In the genomic region with DNA sequence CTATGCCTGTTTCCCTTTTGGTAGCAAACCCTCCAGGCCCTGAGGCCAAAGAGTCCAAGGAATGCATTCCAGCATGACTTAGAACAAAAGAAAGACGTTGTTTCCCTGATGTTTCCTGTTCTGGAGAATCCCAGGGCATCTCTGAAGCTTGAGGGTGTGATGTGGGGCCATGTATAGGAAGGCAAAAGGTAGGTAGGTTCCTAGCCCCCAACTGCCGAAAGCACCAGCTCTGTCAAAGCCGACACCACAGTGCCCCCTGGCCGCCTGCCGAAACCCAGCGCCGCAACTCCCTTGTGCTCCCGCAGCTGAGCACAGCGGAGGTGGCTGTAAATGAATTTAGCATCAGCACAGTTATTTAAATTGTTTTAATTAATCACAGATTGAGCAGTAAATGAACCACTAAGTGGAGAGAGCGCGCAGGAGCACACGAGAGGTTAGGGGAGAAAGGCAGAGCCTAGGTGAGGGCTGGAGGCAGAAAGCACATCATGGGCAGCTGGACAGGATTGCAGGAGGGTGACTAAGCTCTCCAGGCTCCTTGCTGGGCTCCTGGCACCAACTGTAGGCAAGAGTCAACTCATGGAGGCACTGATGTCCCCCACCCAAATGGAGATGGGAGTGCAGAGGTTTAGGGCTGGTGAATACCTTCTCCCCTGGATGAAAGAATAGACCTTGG, we compare ENCODE assay signal across 10 mouse cellular contexts. TPM values are rescaled to one million over a fixed set of nuclear protein-coding genes. Genes with fewer than 3 reads are reported as not detected.
A peak's percentile ranks its signal among the peaks of the same experiment; 100 is the strongest.
DNase-seq lines count a peak whose midpoint lies in the region; ATAC-seq and TF ChIP-seq lines count a peak whose summit lies in the region.
"Had no signal": no experiment of that assay in that cellular context is flagged by ENCODE, and none has a peak within 500 bp of the region (broad histone marks: within the 10 kb centered on the region; RNA-seq: fewer than 3 reads in every experiment).

No protein-coding gene starts in this region.

- DNase-seq in cerebellum, postnatal 14 days: peak; percentile 29 to 41
- no peak for DNase-seq in cerebellum, adult 2 months
- DNase-seq in testis, postnatal 10 days (ENCODE audit: low spot score): peak; percentile 45
- DNase-seq in testis, postnatal 14 days (ENCODE audit: low spot score): no peak
- peak; percentile 46 for DNase-seq in limb, embryonic 11.5 days (ENCODE audit: low spot score)
- DNase-seq in ovary, postnatal 10 days (ENCODE audit: low spot score): no peak
- DNase-seq: spleen, adult 18-20 months had no signal

- WGBS in cerebellum, adult 2 months: 28% methylated on average over 12 of the region's 12 CpGs
- 16% methylated on average over 12 of the region's 12 CpGs for WGBS in limb, embryonic 11.5 days

- TF ChIP-seq POLR2A in cerebellum, adult 2 months (IDR thresholded peaks at IDR 0.05; ENCODE audit: borderline replicate concordance, insufficient read depth, low read length): no peak

- no peak for ATAC-seq in limb, embryonic 11.5 days (ENCODE audit: insufficient number of reproducible peaks, low FRiP score, low TSS enrichment, low read depth)
- ATAC-seq in megakaryocyte, adult 5-6 weeks (ENCODE audit: poor library complexity, severe bottlenecking): no peak
- ATAC-seq in frontal cortex, adult (ENCODE audit: low TSS enrichment): no peak

- no peak overlapping the region for H3K4me2 ChIP-seq in limb, embryonic 11.5 days (ENCODE audit: low read depth, severe bottlenecking)

- H3K4me1 ChIP-seq in cerebellum, adult 2 months (ENCODE audit: control insufficient read depth, insufficient read depth, low read length): no peaks in the 10 kb centered on the region
- no peaks in the 10 kb centered on the region for H3K4me1 ChIP-seq in limb, embryonic 11.5 days (ENCODE audit: control insufficient read depth, insufficient read depth, low read length)

- TF ChIP-seq CTCF in cerebellum, adult 2 months (IDR thresholded peaks at IDR 0.05; ENCODE audit: borderline replicate concordance, insufficient read depth, low read depth, low read length): no peak

- no peaks in the 10 kb centered on the region for H3K9me3 ChIP-seq in limb, embryonic 11.5 days (ENCODE audit: control insufficient read depth, low read length)

- no peak overlapping the region for H3K27ac ChIP-seq in cerebellum, adult 2 months (ENCODE audit: insufficient read depth, low read length)
- no peak overlapping the region for H3K27ac ChIP-seq in limb, embryonic 11.5 days (replicated peaks; ENCODE audit: low read depth, low read length)

- H3K36me3 ChIP-seq in limb, embryonic 11.5 days (ENCODE audit: control insufficient read depth, insufficient read depth, low read length): no peaks in the 10 kb centered on the region

- no peaks in the 10 kb centered on the region for H3K27me3 ChIP-seq in cerebellum, adult 2 months (ENCODE audit: control insufficient read depth, insufficient read depth, low read length)
- H3K27me3 ChIP-seq in limb, embryonic 11.5 days (ENCODE audit: control insufficient read depth, insufficient read depth, low read length): no peaks in the 10 kb centered on the region

- H3K9ac ChIP-seq in limb, embryonic 11.5 days (ENCODE audit: low read length): no peak overlapping the region

- H3K4me3 ChIP-seq in cerebellum, adult 2 months (replicated peaks; ENCODE audit: insufficient read depth, low read depth, low read length): no peak overlapping the region
- no peak overlapping the region for H3K4me3 ChIP-seq in limb, embryonic 11.5 days (ENCODE audit: low read depth, low read length)

RNA-seq across cellular contexts. Expression of gene Isx, which starts 25.5 kb away (rescaled TPM):
- not detected in 2 replicates for polyA plus RNA-seq in cerebellum, adult 2 months (2012; rRNA removed)
- not detected in 2 replicates for polyA plus RNA-seq in limb, embryonic 11.5 days (2014; fragmentation: Nextera tagmentation; extraction: Ambion mirVana)
- total RNA-seq in megakaryocyte, adult 5-6 weeks (2015): not detected in 2 replicates
- not detected in 2 replicates for total RNA-seq in megakaryocyte, adult 5-6 weeks (2017)
- polyA plus RNA-seq: lung, embryonic 16.5 days had no signal

Comparison
In these comparisons a context has a peak if more than half of its experiments do, and no peak if none do; other contexts are left out.
1. DNase-seq: peak in cerebellum, postnatal 14 days (2 of 2), testis, postnatal 10 days (single experiment) and limb, embryonic 11.5 days (single experiment); none in cerebellum, adult 2 months (0 of 2), testis, postnatal 14 days (single experiment) and ovary, postnatal 10 days (single experiment).